Mouse (Mus musculus): Measurements from ENCODE around the gene Sar1b.

The Sar1b gene

DNA sequence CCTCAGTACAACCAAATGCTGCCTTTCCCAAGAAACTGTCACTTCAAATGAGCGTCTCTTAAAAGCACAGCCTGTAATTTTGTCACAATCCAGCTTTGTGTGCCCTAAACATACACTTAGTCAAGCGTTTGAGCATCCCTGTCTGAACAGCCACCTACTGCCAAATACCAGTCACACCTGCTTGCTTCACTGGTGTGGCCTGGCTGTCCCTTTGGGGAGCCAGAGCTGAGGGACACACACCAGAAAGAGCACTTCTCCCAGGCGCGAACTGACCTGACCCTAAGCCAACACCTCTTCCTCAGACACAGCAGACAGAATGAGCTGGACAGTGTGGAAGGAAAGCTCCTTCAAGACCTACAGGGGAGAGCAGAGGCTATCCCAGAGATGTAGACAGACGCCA, 69.5 kb downstream of the Sar1b start:
- DNase-seq, result no peak

DNA sequence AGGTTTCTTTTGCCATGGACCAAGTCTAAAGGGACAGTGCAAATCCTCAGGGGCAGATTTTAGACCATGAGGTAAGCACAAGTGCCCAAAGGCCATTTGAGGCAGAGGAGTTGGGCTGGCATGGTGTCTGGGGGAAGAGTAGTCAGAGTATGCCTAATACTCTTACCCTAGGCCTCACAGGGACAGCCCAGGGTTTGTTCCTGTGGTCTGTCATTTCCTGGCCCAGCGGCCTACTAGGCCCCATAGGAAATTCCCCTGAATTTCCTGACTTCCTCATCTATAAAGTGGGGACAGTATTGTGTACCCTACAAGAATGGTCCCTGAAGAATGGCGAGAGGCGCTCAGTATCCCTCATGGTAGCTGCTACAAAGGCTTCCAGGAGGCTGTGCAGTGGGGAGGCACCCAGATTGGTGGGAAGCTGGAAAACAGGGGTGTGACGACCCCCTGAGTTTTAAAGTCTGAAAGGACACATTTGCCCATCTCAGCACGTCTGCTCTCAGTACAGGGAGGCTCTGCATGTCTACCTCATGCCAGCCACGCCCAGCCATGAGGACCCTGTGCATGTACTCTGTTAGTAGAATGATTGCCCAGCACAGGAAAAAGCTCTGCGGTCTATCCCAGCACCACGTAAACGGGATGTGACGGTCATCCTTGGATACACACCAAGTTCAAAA, 70.0 kb downstream of the Sar1b start:
- no peak for DNase-seq

DNA sequence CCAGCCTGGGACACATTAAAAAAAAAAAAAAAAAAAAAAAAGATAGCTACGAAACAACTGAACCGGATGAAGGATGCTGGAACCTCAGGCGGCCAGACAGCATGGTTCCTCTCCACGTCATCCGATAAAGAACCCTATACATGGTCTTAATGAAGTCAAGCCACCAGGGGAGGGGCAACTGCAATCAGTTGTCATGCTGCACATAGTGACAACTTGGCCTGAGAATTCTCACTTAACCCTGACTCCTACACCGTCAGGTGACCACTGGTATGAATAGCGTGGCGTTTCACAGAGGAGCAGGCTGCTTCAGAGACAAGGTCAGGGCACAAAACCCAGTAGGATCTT, 70.6 kb downstream of the Sar1b start:
- DNase-seq, result no peak

- no peak for DNase-seq
Measured at GRCm38 (mm10) chr11:51835598-51835997, 72.1 kb downstream of the Sar1b start.

GRCm38 (mm10) chr11:51836506-51836905, 73.0 kb downstream of the Sar1b start:
- DNase-seq, result no peak

- DNase-seq, result no peak
Measured at GRCm38 (mm10) chr11:51837164-51838153, 74.0 kb downstream of the Sar1b start.

GRCm38 (mm10) chr11:51839106-51839505, 75.6 kb downstream of the Sar1b start:
- no peak for DNase-seq

DNA sequence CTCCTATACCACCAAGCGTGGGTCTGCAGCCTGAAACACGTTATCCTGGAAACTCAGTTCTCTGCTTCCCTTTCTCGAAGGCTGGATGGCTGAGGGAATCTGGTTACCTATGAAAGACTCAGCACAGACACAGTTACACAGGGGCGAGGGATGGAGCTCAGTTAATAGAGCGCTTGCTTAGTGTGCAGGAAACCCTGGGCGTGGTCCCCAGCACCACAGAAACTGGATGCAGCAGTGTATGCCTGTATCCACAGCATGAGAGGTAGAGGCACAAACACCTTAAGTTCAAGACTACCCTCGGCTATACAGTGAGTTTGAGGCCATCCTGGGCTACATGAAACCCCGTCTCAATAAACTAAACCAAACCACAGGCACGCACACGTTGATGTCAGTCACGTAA, 76.5 kb downstream of the Sar1b start:
- DNase-seq, result no peak

DNA sequence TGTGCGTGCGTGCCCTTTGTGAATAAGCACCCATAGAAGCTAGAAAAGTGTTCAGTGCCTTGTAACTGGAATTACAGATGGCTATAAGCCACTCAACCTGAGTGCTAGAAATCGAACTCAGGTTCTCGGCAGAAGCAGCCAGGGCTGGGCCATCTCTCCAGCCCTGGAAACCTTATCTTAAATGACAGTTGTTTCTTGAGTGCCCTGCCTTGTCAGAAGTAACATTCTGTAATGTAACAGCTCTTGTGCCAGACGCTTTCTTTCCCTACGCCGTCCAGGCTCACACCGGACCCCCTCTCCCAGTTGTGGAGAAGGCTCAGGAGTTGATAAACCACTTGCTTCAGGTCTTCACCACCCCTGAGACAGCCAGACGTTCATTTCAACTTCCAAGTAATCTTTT, 77.2 kb downstream of the Sar1b start:
- no peak for DNase-seq

- no peak for DNase-seq
Measured at GRCm38 (mm10) chr11:51841149-51841548, 77.7 kb downstream of the Sar1b start.
